Mouse (Mus musculus): ENCODE data around the gene Rngtt. TPM values are rescaled to one million over a fixed set of nuclear protein-coding genes. Genes with fewer than 3 reads are reported as not detected.

Gene Rngtt
- polyA plus RNA-seq, 1 experiment from 2014 or later: 30.5 TPM

DNA sequence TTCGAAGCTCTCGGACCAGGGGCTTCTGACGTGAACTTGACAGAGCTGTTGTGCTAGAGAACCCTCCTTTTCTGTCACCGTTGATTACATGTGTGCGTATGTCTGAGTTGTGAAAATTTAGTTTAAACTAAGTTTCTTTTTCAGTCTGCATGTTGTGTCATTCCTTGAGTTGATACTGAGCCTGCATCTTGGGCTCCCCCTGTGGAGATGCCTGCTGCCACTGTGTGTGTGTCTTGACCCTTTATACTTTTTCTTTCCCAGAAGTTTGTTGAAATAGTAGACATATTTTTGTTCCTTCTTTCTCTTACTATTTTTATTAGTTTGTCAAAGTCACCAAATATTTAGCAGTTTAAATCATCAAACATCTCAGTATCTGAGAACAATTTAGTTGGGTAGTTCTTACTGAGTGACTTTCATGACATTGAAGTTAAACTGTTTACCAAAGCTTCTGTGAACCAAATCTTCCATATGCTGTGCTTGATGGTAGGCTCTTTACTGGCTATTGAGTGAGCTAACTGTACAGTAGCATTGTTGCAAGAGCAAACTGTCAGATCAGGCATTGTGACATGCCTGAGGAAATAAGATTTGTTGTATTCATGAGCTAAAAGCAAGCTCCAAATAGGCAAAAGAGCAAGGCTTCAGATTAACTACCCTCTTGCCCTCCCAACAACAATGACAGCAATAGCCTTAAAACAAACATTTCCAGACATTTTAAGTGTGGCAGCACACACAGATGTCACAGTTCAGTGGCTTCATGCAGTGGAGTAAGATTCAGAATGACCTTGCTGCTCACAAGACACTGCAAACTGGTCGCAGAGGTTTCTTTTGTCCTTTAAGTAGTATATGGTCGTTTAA lies 33.0 kb downstream of the Rngtt start:
- peaks cover 39% of the 10 kb centered on the region for H3K36me3 ChIP-seq (ENCODE audit: control insufficient read depth, insufficient read depth, low read length)
- WGBS: 90% methylated on average over 7 of the region's 7 CpGs
- no peaks in the 10 kb centered on the region for H3K9me3 ChIP-seq (ENCODE audit: control insufficient read depth, low read length)
- H3K27ac ChIP-seq (replicated peaks; ENCODE audit: low read depth, low read length): no peak overlapping the region
- no peak overlapping the region for H3K9ac ChIP-seq (replicated peaks; ENCODE audit: low read length)
- no peak for DNase-seq
- no peak overlapping the region for H3K4me2 ChIP-seq (ENCODE audit: low read length)
- no peak for ATAC-seq (ENCODE audit: low FRiP score, low TSS enrichment)
- H3K4me1 ChIP-seq (ENCODE audit: control insufficient read depth, insufficient read depth, low read length): no peaks in the 10 kb centered on the region
- H3K4me3 ChIP-seq (replicated peaks; ENCODE audit: low read depth, low read length): no peak overlapping the region
- no peaks in the 10 kb centered on the region for H3K27me3 ChIP-seq (ENCODE audit: control insufficient read depth, insufficient read depth, low read length)

GRCm38 (mm10) chr4:33343732-33344057 lies 33.6 kb downstream of the Rngtt start:
- Histone ChIP-seq H3K9ac (replicated peaks; ENCODE audit: low read length) (no peak overlapping the region), H3K27ac (replicated peaks; ENCODE audit: low read depth, low read length) (no peak overlapping the region), H3K9me3 (ENCODE audit: control insufficient read depth, low read length) (no peaks in the 10 kb centered on the region), H3K4me1 (ENCODE audit: control insufficient read depth, insufficient read depth, low read length) (no peaks in the 10 kb centered on the region), H3K4me2 (ENCODE audit: low read length) (no peak overlapping the region), H3K36me3 (ENCODE audit: control insufficient read depth, insufficient read depth, low read length) (peaks cover 35% of the 10 kb centered on the region), H3K27me3 (ENCODE audit: control insufficient read depth, insufficient read depth, low read length) (no peaks in the 10 kb centered on the region), H3K4me3 (replicated peaks; ENCODE audit: low read depth, low read length) (no peak overlapping the region)
- no peak for ATAC-seq (ENCODE audit: low FRiP score, low TSS enrichment)
- WGBS: 91% methylated on average over 6 of the region's 6 CpGs
- DNase-seq: no peak

DNA sequence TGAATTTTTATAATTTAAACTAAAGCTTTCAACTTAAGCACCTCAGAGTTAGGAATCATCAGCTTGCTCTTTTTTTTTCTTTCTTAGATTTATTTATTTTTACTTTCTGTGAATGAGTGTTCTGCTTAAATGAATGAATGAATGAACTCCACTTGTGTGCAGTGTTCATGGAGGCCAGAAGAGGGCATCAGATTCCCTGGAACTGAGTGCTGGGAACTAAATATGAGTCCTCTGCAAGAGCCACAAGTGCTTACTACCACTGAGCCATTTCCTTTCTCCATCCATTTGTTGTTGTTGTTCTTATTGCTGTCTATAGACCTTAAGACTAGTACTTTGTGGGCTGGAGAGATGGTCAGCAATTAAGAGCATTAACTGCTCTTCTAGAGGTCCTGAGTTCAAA lies 53.3 kb downstream of the Rngtt start:
- no peaks in the 10 kb centered on the region for H3K4me1 ChIP-seq (ENCODE audit: control insufficient read depth, insufficient read depth, low read length)

GRCm38 (mm10) chr4:33374916-33375315 lies 64.8 kb downstream of the Rngtt start:
- no peak for DNase-seq
- Histone ChIP-seq H3K4me3 (replicated peaks; ENCODE audit: low read depth, low read length) (no peak overlapping the region), H3K9me3 (ENCODE audit: control insufficient read depth, low read length) (no peaks in the 10 kb centered on the region), H3K27me3 (ENCODE audit: control insufficient read depth, insufficient read depth, low read length) (no peaks in the 10 kb centered on the region), H3K4me2 (ENCODE audit: low read length) (no peak overlapping the region), H3K36me3 (ENCODE audit: control insufficient read depth, insufficient read depth, low read length) (peaks cover 7% of the 10 kb centered on the region), H3K4me1 (ENCODE audit: control insufficient read depth, insufficient read depth, low read length) (no peaks in the 10 kb centered on the region), H3K9ac (replicated peaks; ENCODE audit: low read length) (no peak overlapping the region), H3K27ac (replicated peaks; ENCODE audit: low read depth, low read length) (no peak overlapping the region)
- no peak for ATAC-seq (ENCODE audit: low FRiP score, low TSS enrichment)
- WGBS: 58% methylated on average over 6 of the region's 6 CpGs

More for the DNA sequence above, 53.3 kb downstream of the Rngtt start:
- Histone ChIP-seq H3K4me2 (ENCODE audit: low read length) (no peak overlapping the region), H3K9me3 (ENCODE audit: control insufficient read depth, low read length) (no peaks in the 10 kb centered on the region), H3K4me3 (replicated peaks; ENCODE audit: low read depth, low read length) (no peak overlapping the region), H3K27ac (replicated peaks; ENCODE audit: low read depth, low read length) (no peak overlapping the region), H3K36me3 (ENCODE audit: control insufficient read depth, insufficient read depth, low read length) (peaks cover 10% of the 10 kb centered on the region), H3K9ac (replicated peaks; ENCODE audit: low read length) (no peak overlapping the region), H3K27me3 (ENCODE audit: control insufficient read depth, insufficient read depth, low read length) (no peaks in the 10 kb centered on the region)
- no peak for DNase-seq
- ATAC-seq (ENCODE audit: low FRiP score, low TSS enrichment): no peak

GRCm38 (mm10) chr4:33377642-33378041 lies 67.5 kb downstream of the Rngtt start:
- ATAC-seq (ENCODE audit: low FRiP score, low TSS enrichment): no peak
- no peak for DNase-seq
- Histone ChIP-seq H3K27me3 (ENCODE audit: control insufficient read depth, insufficient read depth, low read length) (no peaks in the 10 kb centered on the region), H3K27ac (replicated peaks; ENCODE audit: low read depth, low read length) (no peak overlapping the region), H3K4me2 (ENCODE audit: low read length) (no peak overlapping the region), H3K4me1 (ENCODE audit: control insufficient read depth, insufficient read depth, low read length) (no peaks in the 10 kb centered on the region), H3K9me3 (ENCODE audit: control insufficient read depth, low read length) (no peaks in the 10 kb centered on the region), H3K9ac (replicated peaks; ENCODE audit: low read length) (no peak overlapping the region), H3K36me3 (ENCODE audit: control insufficient read depth, insufficient read depth, low read length) (peaks cover 14% of the 10 kb centered on the region), H3K4me3 (replicated peaks; ENCODE audit: low read depth, low read length) (no peak overlapping the region)

GRCm38 (mm10) chr4:33378894-33379293 lies 68.8 kb downstream of the Rngtt start:
- Histone ChIP-seq H3K4me3 (replicated peaks; ENCODE audit: low read depth, low read length) (no peak overlapping the region), H3K4me1 (ENCODE audit: control insufficient read depth, insufficient read depth, low read length) (no peaks in the 10 kb centered on the region), H3K36me3 (ENCODE audit: control insufficient read depth, insufficient read depth, low read length) (peaks cover 14% of the 10 kb centered on the region), H3K27me3 (ENCODE audit: control insufficient read depth, insufficient read depth, low read length) (no peaks in the 10 kb centered on the region), H3K9me3 (ENCODE audit: control insufficient read depth, low read length) (no peaks in the 10 kb centered on the region), H3K9ac (replicated peaks; ENCODE audit: low read length) (no peak overlapping the region), H3K4me2 (ENCODE audit: low read length) (no peak overlapping the region), H3K27ac (replicated peaks; ENCODE audit: low read depth, low read length) (no peak overlapping the region)
- DNase-seq (no peak), ATAC-seq (ENCODE audit: low FRiP score, low TSS enrichment) (no peak)
- 96% methylated on average over 6 of the region's 6 CpGs for WGBS

GRCm38 (mm10) chr4:33388899-33389298 lies 78.8 kb downstream of the Rngtt start:
- DNase-seq (no peak), ATAC-seq (ENCODE audit: low FRiP score, low TSS enrichment) (no peak)
- Histone ChIP-seq H3K36me3 (ENCODE audit: control insufficient read depth, insufficient read depth, low read length) (peaks cover 8% of the 10 kb centered on the region; the same call in 1 of the 2 replicates), H3K9ac (replicated peaks; ENCODE audit: low read length) (no peak overlapping the region), H3K9me3 (ENCODE audit: control insufficient read depth, low read length) (no peaks in the 10 kb centered on the region), H3K4me3 (replicated peaks; ENCODE audit: low read depth, low read length) (no peak overlapping the region), H3K4me2 (ENCODE audit: low read length) (no peak overlapping the region), H3K4me1 (ENCODE audit: control insufficient read depth, insufficient read depth, low read length) (no peaks in the 10 kb centered on the region), H3K27ac (replicated peaks; ENCODE audit: low read depth, low read length) (no peak overlapping the region), H3K27me3 (ENCODE audit: control insufficient read depth, insufficient read depth, low read length) (no peaks in the 10 kb centered on the region)
- 97% methylated on average over 3 of the region's 3 CpGs for WGBS

DNA sequence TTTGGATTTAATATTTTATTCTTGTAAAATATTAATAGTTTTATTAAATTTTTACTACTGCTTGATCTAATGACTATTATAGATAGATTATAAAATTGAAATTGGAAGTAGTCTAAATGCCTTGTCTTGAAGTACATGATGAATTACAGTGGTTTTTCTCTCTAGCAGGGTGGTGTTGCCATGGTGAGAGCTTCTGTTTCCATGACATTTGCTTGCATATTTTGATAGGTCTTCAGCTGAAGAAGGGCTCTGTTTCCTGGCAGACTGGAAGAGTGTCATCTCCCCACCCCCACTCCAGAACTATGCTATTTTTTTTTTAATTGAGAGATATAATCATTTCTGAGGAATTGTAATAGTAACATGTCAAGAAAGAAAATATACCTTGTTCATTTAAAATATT lies 80.5 kb downstream of the Rngtt start:
- Histone ChIP-seq H3K27ac (replicated peaks; ENCODE audit: low read depth, low read length) (no peak overlapping the region), H3K4me1 (ENCODE audit: control insufficient read depth, insufficient read depth, low read length) (no peaks in the 10 kb centered on the region), H3K4me3 (replicated peaks; ENCODE audit: low read depth, low read length) (no peak overlapping the region), H3K4me2 (ENCODE audit: low read length) (no peak overlapping the region), H3K9me3 (ENCODE audit: control insufficient read depth, low read length) (no peaks in the 10 kb centered on the region), H3K9ac (replicated peaks; ENCODE audit: low read length) (no peak overlapping the region), H3K27me3 (ENCODE audit: control insufficient read depth, insufficient read depth, low read length) (no peaks in the 10 kb centered on the region), H3K36me3 (ENCODE audit: control insufficient read depth, insufficient read depth, low read length) (peaks cover 8% of the 10 kb centered on the region; the same call in 1 of the 2 replicates)
- DNase-seq (peak; percentile 77), ATAC-seq (ENCODE audit: low FRiP score, low TSS enrichment) (no peak)

GRCm38 (mm10) chr4:33393437-33393836 lies 83.3 kb downstream of the Rngtt start:
- no peak for ATAC-seq (ENCODE audit: low FRiP score, low TSS enrichment)
- Histone ChIP-seq H3K4me3 (replicated peaks; ENCODE audit: low read depth, low read length) (no peak overlapping the region), H3K36me3 (ENCODE audit: control insufficient read depth, insufficient read depth, low read length) (peaks cover 2% of the 10 kb centered on the region; the same call in 1 of the 2 replicates), H3K27me3 (ENCODE audit: control insufficient read depth, insufficient read depth, low read length) (no peaks in the 10 kb centered on the region), H3K4me2 (ENCODE audit: low read length) (no peak overlapping the region), H3K9ac (replicated peaks; ENCODE audit: low read length) (no peak overlapping the region), H3K9me3 (ENCODE audit: control insufficient read depth, low read length) (no peaks in the 10 kb centered on the region), H3K4me1 (ENCODE audit: control insufficient read depth, insufficient read depth, low read length) (no peaks in the 10 kb centered on the region), H3K27ac (replicated peaks; ENCODE audit: low read depth, low read length) (no peak overlapping the region)
- WGBS: 91% methylated on average over 2 of the region's 2 CpGs
- DNase-seq: no peak
